Mouse (Mus musculus): Measurements from ENCODE around the gene Pkp1. TPM values are rescaled to one million over a fixed set of nuclear protein-coding genes. Genes with fewer than 3 reads are reported as not detected.

Pkp1 gene
- total RNA-seq, 2 experiments from 2014 or later, result not detected

DNA sequence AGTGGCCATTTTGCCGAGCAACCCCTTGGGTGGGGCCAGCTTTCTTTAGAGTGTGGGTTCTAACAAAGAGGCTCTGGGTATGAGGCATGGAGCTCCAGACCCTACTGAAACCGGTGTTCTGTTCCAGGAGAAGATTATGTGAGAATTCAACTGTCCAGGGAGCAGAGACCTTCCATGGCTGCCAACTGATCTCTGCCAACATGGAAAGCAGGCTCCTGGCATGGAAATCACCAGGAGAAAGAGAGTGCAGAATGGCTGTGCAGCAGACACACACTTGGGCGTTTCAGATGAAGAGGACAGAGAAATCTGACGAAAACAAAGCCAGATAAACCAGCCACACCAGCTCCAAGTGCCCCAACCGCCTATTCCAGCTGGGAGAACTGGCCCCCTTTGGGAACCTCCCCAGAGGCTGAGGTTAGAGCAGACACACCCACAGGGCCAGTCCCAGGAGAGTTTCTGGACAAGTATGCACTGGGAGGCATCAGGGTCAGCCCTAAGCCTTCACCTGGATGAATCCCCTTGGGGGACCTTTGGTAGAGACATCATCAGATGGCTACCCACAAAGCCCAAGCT lies 2.4 kb downstream of the Pkp1 start:
- ATAC-seq (replicated peaks; ENCODE audit: low FRiP score, low TSS enrichment, poor library complexity, severe bottlenecking), result no peak

DNA sequence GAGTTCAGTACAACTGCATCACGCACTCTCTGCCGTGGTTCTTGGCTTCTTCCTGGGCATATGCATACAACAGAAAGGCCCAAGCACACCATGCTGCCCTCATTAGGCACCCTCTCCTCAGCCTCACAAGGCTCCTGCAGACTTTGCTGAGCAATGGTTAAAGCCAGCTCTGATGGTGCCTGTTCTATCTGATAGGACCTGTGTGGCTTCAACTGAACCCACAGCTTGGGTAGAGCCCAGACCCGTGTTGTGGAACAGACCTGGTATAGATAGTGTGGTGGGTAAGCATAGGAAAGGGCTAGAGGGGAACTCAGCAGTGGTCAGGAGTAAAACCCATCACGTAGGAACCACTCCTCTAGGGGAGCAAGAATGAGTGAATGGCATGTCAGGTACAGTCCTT lies 5.3 kb downstream of the Pkp1 start:
- peak; percentile 85 for ATAC-seq (replicated peaks; ENCODE audit: low FRiP score, low TSS enrichment, poor library complexity, severe bottlenecking)

DNA sequence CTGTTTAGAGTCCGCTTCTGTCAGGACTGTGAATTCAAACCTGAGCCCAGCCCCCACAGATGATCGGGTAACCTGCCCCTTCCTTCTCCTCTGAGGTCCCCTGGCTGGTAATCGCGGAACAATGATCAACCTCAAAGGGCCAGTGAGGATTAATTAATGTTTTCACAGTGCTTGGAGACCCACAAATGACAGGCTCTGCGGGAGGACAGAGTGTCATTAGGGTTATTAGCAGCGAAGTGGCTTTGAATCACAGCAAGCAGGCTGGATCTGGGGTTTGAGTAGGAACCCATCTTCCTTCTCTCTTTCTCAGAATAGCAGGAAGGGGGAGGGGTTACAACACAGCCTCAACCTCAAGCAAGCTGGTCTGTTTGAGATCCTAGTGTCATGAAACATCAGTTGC lies 9.6 kb downstream of the Pkp1 start:
- ATAC-seq (replicated peaks; ENCODE audit: low FRiP score, low TSS enrichment, poor library complexity, severe bottlenecking), result no peak

DNA sequence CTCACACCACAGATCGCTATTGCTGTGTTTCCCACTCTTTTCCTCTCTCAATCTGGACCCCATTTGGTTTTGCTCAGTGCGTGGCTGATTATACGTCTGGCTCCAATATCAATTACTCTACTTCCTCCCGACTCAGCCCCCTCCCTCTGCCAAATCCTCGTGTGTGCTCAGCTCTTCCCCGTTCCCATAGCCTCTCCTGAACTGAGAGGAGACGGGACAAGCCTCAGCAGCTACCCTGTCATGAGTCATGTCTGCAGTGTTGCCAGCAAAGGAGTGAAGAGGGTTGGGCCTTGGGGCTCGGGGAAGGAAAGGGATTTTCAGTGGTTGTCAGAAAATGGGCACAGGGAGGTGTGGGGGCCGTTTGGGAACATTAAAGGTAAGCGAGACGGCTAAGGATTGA lies 12.3 kb downstream of the Pkp1 start:
- ATAC-seq (replicated peaks; ENCODE audit: low FRiP score, low TSS enrichment, poor library complexity, severe bottlenecking), result no peak

DNA sequence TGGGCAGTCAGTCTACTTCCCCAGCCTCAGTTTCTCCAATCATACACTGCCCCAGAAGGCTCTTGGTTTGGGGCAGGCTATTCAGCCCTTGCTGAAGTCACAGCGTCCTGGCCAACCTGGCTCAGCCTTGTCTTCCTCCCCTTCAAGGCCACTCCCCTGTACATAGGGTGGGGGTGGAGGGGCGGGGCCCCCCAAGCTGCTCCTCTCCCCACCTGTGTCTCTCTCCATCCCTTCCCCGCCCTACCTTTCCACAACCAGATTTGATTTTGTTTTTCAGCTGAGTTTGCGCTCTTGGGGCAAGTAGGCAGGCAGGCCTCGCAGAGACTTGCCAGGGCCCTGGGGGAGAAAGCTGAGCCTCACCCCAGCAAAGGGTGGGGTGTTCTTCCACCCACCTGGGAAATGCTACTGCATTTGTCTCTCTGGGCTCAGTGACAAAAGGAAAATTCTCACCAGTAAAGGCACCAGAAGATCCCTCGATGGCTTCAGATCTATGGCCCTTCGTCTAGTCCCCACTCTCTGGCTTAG lies 19.0 kb downstream of the Pkp1 start:
- no peak for ATAC-seq (replicated peaks; ENCODE audit: low FRiP score, low TSS enrichment, poor library complexity, severe bottlenecking)

DNA sequence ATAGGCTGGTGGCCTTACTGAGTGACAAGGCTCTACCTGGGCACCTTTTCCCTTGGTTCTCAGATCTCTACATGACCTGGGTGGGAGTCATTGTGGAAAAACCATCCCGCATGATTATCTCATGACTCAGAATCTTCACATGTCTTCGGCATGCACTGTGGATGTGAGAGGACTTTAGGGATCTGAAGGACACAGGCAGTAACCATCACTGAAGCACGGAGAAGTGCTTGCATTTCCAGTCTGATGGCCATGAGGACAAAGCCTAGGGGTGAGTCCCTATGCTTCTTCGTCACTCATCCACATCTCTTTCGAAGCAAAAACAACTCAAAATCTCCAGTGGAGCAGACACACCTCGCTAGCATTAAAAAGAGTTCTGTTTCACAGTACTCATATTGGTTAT lies 19.7 kb downstream of the Pkp1 start:
- ATAC-seq (replicated peaks; ENCODE audit: low FRiP score, low TSS enrichment, poor library complexity, severe bottlenecking), result no peak

DNA sequence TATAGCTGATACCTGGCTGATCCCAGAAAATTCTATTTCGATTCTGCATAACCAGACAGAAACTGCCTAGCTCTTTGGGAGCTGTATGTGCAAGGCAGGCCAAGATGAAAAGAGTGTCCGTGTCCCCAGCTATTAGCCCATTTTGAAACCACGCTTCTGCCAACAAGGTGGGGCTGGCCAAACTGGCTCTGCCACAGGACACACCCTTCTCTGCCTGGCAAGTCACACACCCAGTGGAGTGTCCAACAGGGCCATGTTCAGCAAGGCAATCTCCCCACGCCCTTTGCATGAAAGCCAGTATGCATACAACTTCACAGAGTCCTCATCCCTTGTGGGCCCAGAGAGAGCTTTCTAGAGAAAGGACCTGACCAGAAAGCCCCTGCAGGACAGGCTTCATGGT lies 23.6 kb downstream of the Pkp1 start:
- ATAC-seq (replicated peaks; ENCODE audit: low FRiP score, low TSS enrichment, poor library complexity, severe bottlenecking), result 0 out of 2 replicates have a peak, but pooled peaks have one; percentile 38

DNA sequence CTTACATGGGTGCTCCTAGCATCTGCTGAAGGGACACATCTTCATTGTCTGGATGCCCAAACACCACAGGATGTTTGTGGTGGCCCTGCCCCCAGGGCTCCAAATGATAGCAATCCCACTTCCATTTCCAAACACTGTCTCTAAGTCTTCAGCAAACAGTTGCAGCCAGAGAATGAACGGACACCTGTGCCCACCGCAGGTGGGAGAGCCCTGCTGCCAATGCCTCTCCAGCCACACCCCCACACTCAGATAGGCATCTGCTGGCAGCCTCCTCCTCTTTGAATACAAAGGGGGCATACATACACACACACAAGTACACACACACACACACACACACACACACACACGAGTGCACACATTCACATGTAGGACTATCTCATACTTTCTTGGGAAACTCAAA lies 25.6 kb downstream of the Pkp1 start:
- ATAC-seq (replicated peaks; ENCODE audit: low FRiP score, low TSS enrichment, poor library complexity, severe bottlenecking), result no peak

DNA sequence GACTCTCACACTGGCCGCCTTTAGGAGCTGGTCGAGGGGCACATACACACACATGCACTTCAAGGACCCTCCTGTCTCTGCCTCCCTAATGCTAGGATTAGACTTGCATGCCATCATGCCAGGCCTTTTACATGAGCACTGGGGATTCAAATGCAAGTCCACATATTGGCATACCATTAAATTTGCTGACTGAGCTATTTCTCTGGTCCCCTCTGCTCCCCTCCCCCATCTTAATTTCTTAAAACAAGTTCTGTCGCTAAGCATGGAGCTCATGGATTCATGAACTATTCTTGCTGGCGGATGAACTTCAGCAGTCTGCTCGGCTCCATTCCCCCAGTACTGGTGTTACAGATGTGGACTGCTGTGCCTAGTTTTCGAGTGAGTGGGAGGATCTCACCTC lies 26.2 kb downstream of the Pkp1 start:
- ATAC-seq (replicated peaks; ENCODE audit: low FRiP score, low TSS enrichment, poor library complexity, severe bottlenecking), result no peak

DNA sequence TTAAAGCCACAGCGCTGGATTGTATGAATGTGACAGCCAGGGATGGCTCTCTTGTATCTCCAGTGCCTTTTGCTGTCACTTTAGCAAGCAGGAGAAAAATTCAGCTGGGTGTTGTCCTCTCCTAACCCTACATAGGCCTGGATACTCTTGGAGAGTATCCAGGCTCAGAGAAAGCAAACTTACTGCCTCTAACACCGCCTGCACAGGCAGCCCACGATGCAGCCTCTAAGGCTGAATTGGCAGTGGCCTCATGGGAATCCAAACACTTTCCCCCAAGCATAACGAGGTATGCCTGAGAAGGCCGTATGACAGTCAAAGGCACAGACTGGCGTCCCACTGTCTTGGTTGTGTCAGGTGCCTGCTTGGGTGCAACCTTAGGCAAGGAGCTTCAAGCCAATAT lies 26.8 kb downstream of the Pkp1 start:
- no peak for ATAC-seq (replicated peaks; ENCODE audit: low FRiP score, low TSS enrichment, poor library complexity, severe bottlenecking)

DNA sequence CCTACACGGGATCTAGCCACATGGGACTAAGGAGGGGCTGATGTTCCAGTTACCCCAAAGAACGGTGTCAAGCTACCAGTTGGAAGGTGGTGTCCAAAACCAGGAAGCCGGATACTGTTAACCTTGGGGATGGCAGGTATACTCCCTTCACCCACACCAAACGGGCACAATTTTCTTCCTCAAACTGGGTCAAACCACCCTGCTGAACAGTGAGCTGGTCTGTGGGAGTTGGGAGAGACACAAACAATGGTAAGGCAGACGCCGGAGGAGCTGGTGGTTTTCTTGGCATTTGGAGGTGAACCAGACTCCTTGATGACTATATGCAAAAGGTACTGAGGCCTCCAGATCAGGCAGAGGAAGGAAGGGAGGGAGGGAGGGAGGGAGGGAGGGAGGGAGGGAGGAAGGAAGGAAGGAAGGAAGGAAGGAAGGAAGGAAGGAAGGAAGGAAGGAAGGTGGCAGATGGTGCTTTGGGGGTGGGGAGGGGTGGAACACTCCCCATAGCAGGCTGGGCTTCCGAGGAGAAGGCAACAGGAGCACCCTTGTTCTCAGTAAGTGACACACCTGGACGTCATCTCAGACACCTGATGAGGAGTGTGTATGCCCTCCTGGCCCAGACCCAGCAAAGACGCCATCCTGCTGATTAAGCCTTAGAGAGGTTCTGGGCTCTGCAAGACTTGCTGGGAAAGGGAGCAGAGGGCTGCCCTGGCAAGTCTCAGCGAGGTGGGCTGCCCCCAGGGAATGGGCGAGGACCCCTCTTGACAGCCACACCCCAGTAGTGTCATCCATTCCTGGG lies 27.4 kb downstream of the Pkp1 start:
- no peak for ATAC-seq (replicated peaks; ENCODE audit: low FRiP score, low TSS enrichment, poor library complexity, severe bottlenecking)

DNA sequence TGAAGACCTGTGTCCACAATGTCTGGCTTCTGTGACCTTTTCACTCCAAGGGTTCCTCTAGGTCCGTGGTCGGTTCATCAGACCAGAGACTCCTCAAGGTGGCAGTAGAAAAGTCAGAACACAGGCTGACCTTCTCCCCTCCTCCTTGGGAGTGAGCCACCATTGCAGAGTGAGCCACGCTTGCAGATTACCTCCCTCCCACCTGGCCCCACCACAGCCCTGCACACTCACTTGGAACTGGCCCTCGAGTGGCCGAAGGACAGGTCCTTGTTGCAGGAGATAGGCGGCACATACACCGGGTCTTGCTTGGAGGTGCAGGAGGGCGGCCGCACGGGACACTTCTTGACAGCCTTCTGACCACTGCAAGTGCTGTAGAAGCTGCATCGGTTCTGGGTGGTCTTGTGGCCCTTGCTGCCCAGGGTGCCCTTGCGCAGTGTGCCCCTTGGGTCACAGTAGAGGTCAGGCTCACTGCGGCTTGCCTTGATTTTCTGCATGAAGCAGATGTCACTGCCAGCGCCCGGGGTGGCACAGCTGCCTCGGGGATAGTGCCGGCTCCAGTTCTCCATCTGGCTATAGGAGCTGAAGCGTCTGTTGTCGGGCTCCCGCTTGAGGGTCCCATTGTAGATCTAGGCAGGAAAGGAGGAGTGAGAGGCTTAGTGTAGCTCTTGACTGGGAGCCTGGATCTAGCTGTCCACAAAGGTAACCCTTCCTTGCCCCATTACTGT lies 29.4 kb downstream of the Pkp1 start:
- no peak for ATAC-seq (replicated peaks; ENCODE audit: low FRiP score, low TSS enrichment, poor library complexity, severe bottlenecking)

DNA sequence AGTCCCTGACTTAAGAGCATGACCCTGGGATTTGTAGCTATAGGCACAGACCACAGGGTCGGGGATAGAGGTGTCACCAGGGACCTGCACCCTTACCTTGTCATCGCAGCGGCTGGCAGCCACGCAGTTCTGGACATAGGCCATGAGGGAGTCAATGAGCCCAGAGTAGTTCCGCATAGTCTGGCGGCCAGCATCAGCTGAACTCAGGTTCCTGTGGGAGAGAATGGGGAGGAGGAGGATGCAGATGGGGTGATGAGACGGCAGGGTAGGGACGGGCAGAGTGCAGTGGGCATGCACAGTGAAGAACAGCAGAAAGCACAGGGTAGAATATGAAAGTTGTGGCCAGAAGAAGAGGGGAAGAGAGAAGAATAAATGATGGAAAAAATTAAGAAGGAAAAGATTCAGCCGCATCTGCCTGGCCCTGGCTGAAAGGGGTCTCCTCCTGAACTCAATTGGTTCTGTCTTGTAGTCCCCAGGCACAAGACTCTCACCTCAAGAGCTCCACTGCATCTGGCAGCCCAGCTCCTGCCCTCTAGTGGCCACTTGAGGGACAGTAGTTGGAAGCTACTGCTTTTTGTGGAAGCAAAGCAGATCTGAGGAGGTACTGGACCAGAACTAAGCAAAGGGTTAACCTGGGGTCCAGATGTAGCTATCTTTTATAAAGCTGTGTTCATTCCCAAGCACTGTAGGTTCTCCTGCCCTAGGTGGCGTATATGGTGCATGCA lies 36.5 kb downstream of the Pkp1 start:
- ATAC-seq (replicated peaks; ENCODE audit: low FRiP score, low TSS enrichment, poor library complexity, severe bottlenecking), result peak; percentile 86

DNA sequence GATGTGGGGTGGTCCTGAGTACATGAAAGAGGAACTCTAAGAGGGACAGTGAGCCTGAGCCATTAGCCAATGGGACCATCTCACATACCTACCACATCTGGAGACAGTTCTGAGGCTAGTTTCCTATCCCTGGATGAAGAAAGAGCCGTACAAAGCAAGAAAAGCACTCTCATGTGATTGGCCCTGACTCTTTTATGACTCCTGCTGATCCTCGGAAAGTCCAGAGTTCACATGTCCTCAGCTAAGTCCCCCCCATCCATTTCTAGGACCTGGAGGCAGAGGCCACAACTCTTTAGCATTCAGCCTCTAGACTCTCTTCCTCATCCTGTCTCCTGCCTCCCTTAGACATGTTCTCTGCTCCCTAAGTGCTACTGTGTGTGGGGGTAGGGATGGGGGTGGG lies 41.8 kb downstream of the Pkp1 start:
- no peak for ATAC-seq (replicated peaks; ENCODE audit: low FRiP score, low TSS enrichment, poor library complexity, severe bottlenecking)

DNA sequence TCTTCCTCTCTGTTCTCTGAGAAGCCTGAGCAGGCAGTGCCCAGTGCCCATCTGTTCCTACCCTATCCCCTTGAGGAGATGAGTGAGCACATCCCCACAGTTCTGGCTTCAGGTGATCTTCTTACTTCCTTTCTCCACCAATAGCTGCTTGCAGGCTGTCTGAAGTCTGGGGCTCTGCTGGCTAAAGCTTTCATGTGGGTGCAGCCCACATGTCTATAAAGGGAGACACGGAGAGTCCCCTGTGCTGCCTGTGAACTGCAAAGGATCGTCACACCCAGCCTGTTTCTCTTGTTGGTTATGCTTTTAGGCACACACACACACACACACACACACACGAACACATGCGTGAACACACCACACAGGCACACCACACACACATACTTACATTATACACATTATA lies 46.0 kb downstream of the Pkp1 start:
- no peak for ATAC-seq (replicated peaks; ENCODE audit: low FRiP score, low TSS enrichment, poor library complexity, severe bottlenecking)

DNA sequence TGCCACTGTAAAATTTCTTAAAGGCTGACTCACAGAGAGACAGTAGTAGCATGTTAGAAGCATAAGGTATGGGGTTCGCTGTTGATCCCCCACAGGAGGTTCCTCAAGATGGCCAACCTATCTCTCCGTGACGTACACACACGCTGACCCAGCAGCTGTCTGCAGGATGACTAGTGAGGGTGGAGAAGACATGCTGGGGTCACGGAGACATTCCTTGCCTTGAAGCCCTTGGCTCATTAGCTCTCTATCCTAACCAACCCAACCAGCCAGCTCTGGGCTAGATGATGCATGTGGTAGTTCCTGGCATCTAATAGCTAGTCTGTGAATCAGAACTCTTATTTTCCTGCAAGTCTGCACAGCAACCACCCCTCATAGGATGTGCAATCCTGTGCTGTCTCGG lies 50.4 kb downstream of the Pkp1 start:
- ATAC-seq (replicated peaks; ENCODE audit: low FRiP score, low TSS enrichment, poor library complexity, severe bottlenecking), result no peak

DNA sequence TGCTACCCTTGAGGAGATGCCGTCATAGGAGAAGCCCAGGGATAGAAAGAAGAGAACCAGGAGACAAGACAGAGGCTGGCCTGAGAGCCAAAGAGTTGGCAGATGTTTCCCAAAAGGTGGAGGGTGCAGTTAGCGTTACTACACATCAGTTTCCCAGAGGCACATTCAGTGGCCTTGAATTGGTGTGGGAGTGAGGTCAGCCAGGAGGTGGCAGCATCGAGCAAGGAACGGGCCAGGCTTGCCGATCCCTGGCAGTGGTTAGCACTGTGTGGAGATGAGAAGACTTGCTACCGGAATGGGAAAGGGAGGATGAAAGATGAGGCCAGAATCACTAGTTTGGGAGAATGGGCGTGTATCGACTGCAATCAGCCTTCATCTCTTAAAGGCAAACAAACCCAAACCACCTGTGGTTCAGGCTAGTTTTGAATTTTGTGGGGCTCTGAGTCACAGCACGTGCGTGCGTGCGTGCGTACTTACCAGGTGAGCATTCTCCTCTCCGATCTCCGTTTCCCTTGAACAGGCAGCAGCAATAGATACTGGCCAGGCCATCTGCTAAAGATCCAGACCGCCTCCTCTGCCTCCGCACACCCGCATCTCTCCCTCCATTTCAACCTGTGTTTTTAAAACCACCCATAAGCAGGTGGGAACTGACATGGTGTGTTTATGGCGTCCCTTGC lies 53.4 kb downstream of the Pkp1 start:
- peak; percentile 94 for ATAC-seq (replicated peaks; ENCODE audit: low FRiP score, low TSS enrichment, poor library complexity, severe bottlenecking)

DNA sequence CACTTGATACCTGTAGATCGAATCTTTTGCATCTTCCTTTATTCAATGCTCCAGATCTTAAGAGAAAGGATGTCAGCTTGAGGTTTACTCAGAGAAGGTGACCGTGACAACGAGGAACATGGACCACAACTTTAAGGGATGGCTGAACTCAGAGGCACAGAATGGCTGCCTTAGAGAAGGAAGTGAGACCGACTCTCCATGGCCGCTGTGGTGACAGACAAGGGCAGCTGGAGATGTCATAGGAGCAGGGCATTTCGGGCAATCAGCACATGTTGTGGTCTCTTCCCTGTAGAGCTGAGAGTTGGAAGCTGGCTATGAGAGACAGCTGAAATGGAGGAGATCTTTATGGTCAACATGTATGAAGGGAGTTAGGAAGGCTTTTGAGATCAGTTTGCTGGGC lies 54.2 kb downstream of the Pkp1 start:
- no peak for ATAC-seq (replicated peaks; ENCODE audit: low FRiP score, low TSS enrichment, poor library complexity, severe bottlenecking)

DNA sequence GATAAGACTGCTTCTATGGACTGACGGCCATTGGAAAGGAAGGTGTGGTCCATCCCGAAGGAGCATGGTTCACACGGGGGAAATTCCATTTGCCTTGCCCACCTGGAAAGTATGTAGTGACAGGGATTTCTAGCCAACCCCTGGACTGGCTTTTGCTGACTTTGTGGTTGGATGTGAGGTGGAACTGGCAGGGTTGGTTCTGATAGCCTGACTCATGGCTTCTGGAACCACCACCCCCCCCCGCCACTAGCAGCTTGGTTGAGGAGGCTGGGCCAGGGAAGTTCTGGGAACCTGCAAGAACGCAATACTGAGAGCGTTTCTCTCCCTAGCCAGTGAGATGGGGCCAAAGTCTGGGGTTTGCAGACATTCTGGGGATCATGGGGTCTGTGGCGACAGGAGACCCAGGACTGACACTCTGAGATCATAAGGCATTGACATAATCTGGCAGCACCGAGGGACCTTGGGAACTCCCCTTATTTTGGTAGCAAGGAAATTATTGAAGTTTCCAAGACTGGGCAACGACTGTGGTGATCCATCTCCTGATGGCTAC lies 55.1 kb downstream of the Pkp1 start:
- no peak for ATAC-seq (replicated peaks; ENCODE audit: low FRiP score, low TSS enrichment, poor library complexity, severe bottlenecking)

All from megakaryocyte-erythroid progenitor cell, adult 5-6 weeks (primary cell).